Mouse (Mus musculus): ENCODE data around the gene Xrn2.

GRCm38 (mm10) chr2:147012623-147013184 lies at the start of gene Xrn2:
- no peak; the same call in 1 of the 2 replicates for TF ChIP-seq ETS1 (IDR thresholded peaks at IDR 0.05; ENCODE audit: low read depth, low read length)
- TF ChIP-seq MYC (IDR thresholded peaks at IDR 0.05; ENCODE audit: low read depth, low read length), result peak; percentile 87

Data from MEL (cell line).